Comparison of ENCODE assay signal across 8 mouse cellular contexts in the genomic region with DNA sequence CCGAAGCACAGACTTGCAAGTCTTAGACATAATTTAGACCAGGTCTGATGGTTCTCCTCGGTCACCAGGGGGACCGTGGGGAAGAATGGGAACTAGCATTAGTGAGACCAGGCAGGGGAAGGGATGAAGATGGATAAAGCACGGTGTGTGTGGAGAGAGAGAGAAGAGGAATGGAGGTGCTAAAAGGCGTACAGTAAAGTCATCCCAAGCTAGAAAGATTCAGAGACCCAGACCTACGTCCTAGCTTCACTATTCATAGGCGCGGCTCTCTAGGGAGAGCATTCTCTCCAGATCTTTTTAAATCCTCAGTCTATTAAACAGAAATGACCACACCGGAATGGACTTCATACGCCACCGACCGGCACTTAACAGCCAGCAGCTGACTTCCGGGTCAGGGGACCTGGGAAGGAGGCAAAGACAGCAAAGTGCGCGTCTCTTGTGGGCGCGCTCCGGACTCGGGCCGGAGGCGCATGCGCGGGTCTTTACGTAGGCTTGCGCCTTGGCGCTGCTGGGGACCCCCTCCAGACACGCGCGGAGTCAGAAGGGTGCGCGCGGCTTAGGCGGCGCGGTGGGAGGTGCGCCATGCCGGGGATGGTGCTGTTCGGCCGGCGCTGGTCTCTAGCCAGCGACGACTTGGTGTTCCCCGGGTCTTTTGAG. TPM values are rescaled to one million over a fixed set of nuclear protein-coding genes. Genes with fewer than 3 reads are reported as not detected.
A peak's percentile ranks its signal among the peaks of the same experiment; 100 is the strongest.
DNase-seq lines count a peak whose midpoint lies in the region; ATAC-seq lines count a peak whose summit lies in the region.

A gene (plus strand): TSS at position 485 of the 657 bp plus-strand sequence.

- DNase-seq in CD4-positive helper T cell, adult 2 months (ENCODE audit: low read depth, low spot score): peak; percentile 90
- DNase-seq in brain, embryonic 18.5 days (ENCODE audit: low read depth, low spot score): peak; percentile 73
- peak; percentile 92 for DNase-seq in kidney, postnatal 10 days
- peak; percentile 83 to 85 for DNase-seq in natural killer cell, adult 2 months (ENCODE audit: low spot score in 2 of 2)

- H3K4me1 ChIP-seq in heart, embryonic 13.5 days: peaks cover 21% of the 10 kb centered on the region
- peaks cover 38% of the 10 kb centered on the region for H3K4me1 ChIP-seq in liver, embryonic 12.5 days
- peaks cover 5% of the 10 kb centered on the region; the same call in 1 of the 2 replicates for H3K4me1 ChIP-seq in stomach, embryonic 15.5 days

- H3K36me3 ChIP-seq in heart, embryonic 13.5 days: peaks cover 20% of the 10 kb centered on the region
- peaks cover 27% of the 10 kb centered on the region for H3K36me3 ChIP-seq in liver, embryonic 12.5 days
- H3K36me3 ChIP-seq in stomach, embryonic 15.5 days: no peaks in the 10 kb centered on the region

- ATAC-seq in erythroid progenitor cell, adult 5-6 weeks (replicated peaks; ENCODE audit: low FRiP score, poor library complexity, severe bottlenecking): peak; percentile 82
- ATAC-seq in heart, embryonic 13.5 days (ENCODE audit: extremely low read depth, insufficient number of reproducible peaks, low FRiP score, low TSS enrichment): peak; percentile 82
- ATAC-seq in liver, embryonic 12.5 days: peak; percentile 95
- peak; percentile 94 for ATAC-seq in stomach, embryonic 15.5 days (ENCODE audit: insufficient read depth, low FRiP score, low read depth)

- H3K27ac ChIP-seq in heart, embryonic 13.5 days (replicated peaks): peak within 1 kb of the TSS; percentile 58
- peak within 1 kb of the TSS; percentile 65 for H3K27ac ChIP-seq in liver, embryonic 12.5 days
- peak within 1 kb of the TSS; percentile 17; the same call in 1 of the 2 replicates for H3K27ac ChIP-seq in stomach, embryonic 15.5 days

- H3K9me3 ChIP-seq in heart, embryonic 13.5 days: no peaks in the 10 kb centered on the region
- no peaks in the 10 kb centered on the region for H3K9me3 ChIP-seq in liver, embryonic 12.5 days (replicated peaks)
- H3K9me3 ChIP-seq in stomach, embryonic 15.5 days: no peaks in the 10 kb centered on the region

- peak within 1 kb of the TSS; percentile 96 for H3K4me2 ChIP-seq in heart, embryonic 13.5 days
- peak within 1 kb of the TSS; percentile 84 for H3K4me2 ChIP-seq in liver, embryonic 12.5 days
- peak within 1 kb of the TSS; percentile 94 for H3K4me2 ChIP-seq in stomach, embryonic 15.5 days

- peak within 1 kb of the TSS; percentile 82 for H3K4me3 ChIP-seq in heart, embryonic 13.5 days
- H3K4me3 ChIP-seq in liver, embryonic 12.5 days: peak within 1 kb of the TSS; percentile 77
- peak within 1 kb of the TSS; percentile 78 for H3K4me3 ChIP-seq in stomach, embryonic 15.5 days (replicated peaks)

- peak within 1 kb of the TSS; percentile 88 for H3K9ac ChIP-seq in heart, embryonic 13.5 days
- peak within 1 kb of the TSS; percentile 80 for H3K9ac ChIP-seq in liver, embryonic 12.5 days
- H3K9ac ChIP-seq in stomach, embryonic 15.5 days: peak within 1 kb of the TSS; percentile 66

- 3% methylated on average over 43 of the region's 43 CpGs for WGBS in heart, embryonic 13.5 days
- whole genome bisulfite sequencing in liver, embryonic 12.5 days (ENCODE audit: insufficient replicate concordance): 3% methylated on average over 43 of the region's 43 CpGs
- WGBS in stomach, embryonic 15.5 days: 3% methylated on average over 43 of the region's 43 CpGs

- 0 out of 2 replicates have a peak, but pooled peaks cover 13% of the 10 kb centered on the region for H3K27me3 ChIP-seq in heart, embryonic 13.5 days (replicated peaks)
- H3K27me3 ChIP-seq in liver, embryonic 12.5 days (replicated peaks): 0 out of 2 replicates have a peak, but pooled peaks cover 8% of the 10 kb centered on the region
- H3K27me3 ChIP-seq in stomach, embryonic 15.5 days (replicated peaks): no peaks in the 10 kb centered on the region

RNA-seq across cellular contexts. Expression of the gene that starts here (rescaled TPM):
- 14.1 and 22.2 TPM in 2 replicates for total RNA-seq in erythroid progenitor cell, adult 5-6 weeks (2015; ENCODE audit: low replicate concordance)
- total RNA-seq in erythroid progenitor cell, adult 5-6 weeks (2017; ENCODE audit: low replicate concordance): 14.1 and 16.0 TPM in 2 replicates
- 9.0 and 9.1 TPM in 2 replicates for polyA plus RNA-seq in heart, embryonic 13.5 days (2015; fragmentation: Nextera tagmentation; extraction: Ambion mirVana)
- polyA plus RNA-seq in liver, embryonic 12.5 days (2016; fragmentation: Nextera tagmentation; extraction: Ambion mirVana): 11.8 and 12.6 TPM in 2 replicates
- polyA plus RNA-seq in stomach, embryonic 15.5 days (2015; fragmentation: Nextera tagmentation; extraction: Ambion mirVana): 10.4 and 11.3 TPM in 2 replicates

Comparison
In these comparisons a context has a peak if more than half of its experiments do, and no peak if none do; other contexts are left out.
1. Peak in every context shown above with its lines: DNase-seq, ATAC-seq, H3K4me3 ChIP-seq and H3K27ac ChIP-seq.